ENCODE assay signal across 7 mouse cellular contexts in genomic region chr11:99147041-99147919, GRCm38 (mm10). TPM values are rescaled to one million over a fixed set of nuclear protein-coding genes. Genes with fewer than 3 reads are reported as not detected.
DNase-seq lines count a peak whose midpoint lies in the region; TF ChIP-seq lines count a peak whose summit lies in the region.

No protein-coding gene starts in this region.

- peak overlapping the region; percentile 80 for H3K27ac ChIP-seq in thymus, adult 2 months (ENCODE audit: control insufficient read depth, insufficient read depth, low read length)
- 0 out of 2 replicates have a peak overlapping the region, but pooled peaks have one; percentile 9 for H3K27ac ChIP-seq in olfactory bulb, adult 2 months (ENCODE audit: insufficient read depth, low read depth, low read length)

- H3K4me3 ChIP-seq in thymus, adult 2 months (ENCODE audit: control insufficient read depth, insufficient read depth, low read length) = peak overlapping the region; percentile 19; the same call in 1 of the 2 replicates
- H3K4me3 ChIP-seq in olfactory bulb, adult 2 months (ENCODE audit: insufficient read depth, low read depth, low read length) = no peak overlapping the region

- intact Hi-C loops in left cerebral cortex, postnatal 10 days (cut with DNase I) = no loop called here

- peak; percentile 44 for DNase-seq in thymus, adult 2 months
- DNase-seq in thymus, postnatal 10 days (ENCODE audit: low spot score in 2 of 2) = no peak
- peak; percentile 64 for DNase-seq in forelimb bud, embryonic 11.5 days (ENCODE audit: low read depth, low spot score)
- DNase-seq in left cerebral cortex, postnatal 10 days (ENCODE audit: extremely low spot score in 1 of 2, low spot score in 2 of 2) = peak; percentile 63 to 70
- no peak for DNase-seq in adrenal gland, adult 8-10 months
- DNase-seq in adrenal gland, adult 18-20 months (ENCODE audit: low spot score in 2 of 2) = no peak

- peaks cover 77% of the 10 kb centered on the region for H3K4me1 ChIP-seq in thymus, adult 2 months (replicated peaks; ENCODE audit: control insufficient read depth, insufficient read depth, low read length)
- peaks cover 26% of the 10 kb centered on the region for H3K4me1 ChIP-seq in olfactory bulb, adult 2 months (ENCODE audit: control insufficient read depth, insufficient read depth, low read length)

- TF ChIP-seq CTCF in thymus, adult 2 months (IDR thresholded peaks at IDR 0.05; ENCODE audit: borderline replicate concordance, control insufficient read depth, extremely low read depth, insufficient read depth, low read length, poor library complexity) = no peak
- no peak for TF ChIP-seq CTCF in olfactory bulb, adult 2 months (IDR thresholded peaks at IDR 0.05; ENCODE audit: insufficient read depth, low read depth, low read length)

- 7% methylated on average over 17 of the region's 17 CpGs for WGBS in thymus, adult 2 months
- WGBS in olfactory bulb, adult 2 months = 51% methylated on average over 17 of the region's 17 CpGs

- H3K36me3 ChIP-seq in thymus, adult 2 months (ENCODE audit: control insufficient read depth, insufficient read depth, low read length) = 0 out of 2 replicates have a peak, but pooled peaks cover 4% of the 10 kb centered on the region

- TF ChIP-seq POLR2A in thymus, adult 2 months (IDR thresholded peaks at IDR 0.05; ENCODE audit: control insufficient read depth, extremely low read depth, insufficient read depth, low read length, poor library complexity) = no peak
- TF ChIP-seq POLR2A in olfactory bulb, adult 2 months (IDR thresholded peaks at IDR 0.05; ENCODE audit: insufficient read depth, low read depth, low read length) = no peak

- no peaks in the 10 kb centered on the region for H3K27me3 ChIP-seq in thymus, adult 2 months (ENCODE audit: control insufficient read depth, insufficient read depth, low read length)

RNA-seq across cellular contexts. Expression of gene Ccr7, which starts 7.6 kb away (rescaled TPM):
- 202 and 240 TPM in 2 replicates for polyA plus RNA-seq in thymus, adult 2 months (2012; rRNA removed)
- total RNA-seq in left cerebral cortex, postnatal 10 days (2021) = not detected
- not detected in 2 replicates for polyA plus RNA-seq in olfactory bulb, adult 2 months (2012; ENCODE audit: insufficient read depth, insufficient read length, low replicate concordance, missing spikeins)
- under 1 TPM; 0.12 to 0.24 (median 0.16) TPM for total RNA-seq in adrenal gland, adult 8-10 months (2022)
- total RNA-seq in adrenal gland, adult 18-20 months (2021) = under 1 TPM in 1 of 2 experiments, not detected in 1; 0.38 TPM

RNA-seq across cellular contexts. Expression of gene Tns4, which starts 58.2 kb away (rescaled TPM):
- polyA plus RNA-seq in thymus, adult 2 months (2012; rRNA removed) = 5.2 and 7.5 TPM in 2 replicates
- total RNA-seq in left cerebral cortex, postnatal 10 days (2021) = under 1 TPM in 1 of 2 experiments, not detected in 1; 0.51 TPM
- polyA plus RNA-seq in olfactory bulb, adult 2 months (2012; ENCODE audit: insufficient read depth, insufficient read length, low replicate concordance, missing spikeins) = not detected in 2 replicates
- 1 to 10 TPM in 1 of 4 experiments, under 1 TPM in 3; 0.28 to 1.3 (median 0.31) TPM for total RNA-seq in adrenal gland, adult 8-10 months (2022)
- total RNA-seq in adrenal gland, adult 18-20 months (2021) = under 1 TPM; 0.43 to 0.67 TPM

Comparison
In these comparisons a context has a peak if more than half of its experiments do, and no peak if none do; other contexts are left out.
1. DNase-seq: peak in thymus, adult 2 months (single experiment), forelimb bud, embryonic 11.5 days (single experiment) and left cerebral cortex, postnatal 10 days (2 of 2); none in thymus, postnatal 10 days (0 of 2), adrenal gland, adult 8-10 months (single experiment) and adrenal gland, adult 18-20 months (0 of 2).